Comparison of ENCODE assay signal across 10 mouse cellular contexts in genomic region chr9:99632264-99632663, GRCm38 (mm10). TPM values are rescaled to one million over a fixed set of nuclear protein-coding genes. Genes with fewer than 3 reads are reported as not detected.
A peak's percentile ranks its signal among the peaks of the same experiment; 100 is the strongest.
DNase-seq lines count a peak whose midpoint lies in the region; ATAC-seq and TF ChIP-seq lines count a peak whose summit lies in the region.
"Had no signal": no experiment of that assay in that cellular context is flagged by ENCODE, and none has a peak within 500 bp of the region (broad histone marks: within the 10 kb centered on the region; RNA-seq: fewer than 3 reads in every experiment).

No protein-coding gene starts in this region.

- no peak for ATAC-seq in midbrain, embryonic 13.5 days

- H3K4me3 ChIP-seq in left cerebral cortex, adult 2 months = no peak overlapping the region; the same call in 1 of the 2 replicates
- H3K4me3 ChIP-seq in kidney, adult 2 months (ENCODE audit: insufficient read depth, low read depth, low read length) = peak overlapping the region; percentile 22
- H3K4me3 ChIP-seq in midbrain, embryonic 13.5 days (replicated peaks) = no peak overlapping the region

- intact Hi-C loops in left cerebral cortex, adult 2 months (cut with DNase I) = no loop called here
- intact Hi-C loops in left cerebral cortex, postnatal 14 days (cut with DNase I) = loop anchor here (5.0 kb wide), 1 partner anchor 45 kb away; no protein-coding TSS in a partner anchor

- H3K4me1 ChIP-seq in kidney, adult 2 months (ENCODE audit: control insufficient read depth, insufficient read depth, low read length) = peaks cover 9% of the 10 kb centered on the region
- peaks cover 36% of the 10 kb centered on the region for H3K4me1 ChIP-seq in midbrain, embryonic 13.5 days (replicated peaks)

- H3K9me3 ChIP-seq in midbrain, embryonic 13.5 days = no peaks in the 10 kb centered on the region

- H3K4me2 ChIP-seq in midbrain, embryonic 13.5 days (replicated peaks) = peak overlapping the region; percentile 33

- no peak for DNase-seq in left cerebral cortex, adult 2 months (ENCODE audit: extremely low spot score in 1 of 2, low spot score in 2 of 2)
- DNase-seq in left cerebral cortex, postnatal 14 days (ENCODE audit: low spot score in 2 of 2) = no peak
- peak; percentile 85 for DNase-seq in fat pad, adult 2 months (ENCODE audit: extremely low read depth, low read depth, low spot score)
- DNase-seq in kidney, adult 2 months = peak; percentile 69
- DNase-seq in adrenal gland, adult 8-10 months = no peak
- DNase-seq in spleen, postnatal 36 days (ENCODE audit: low spot score in 2 of 2) = no peak
- no peak for DNase-seq in thymus, postnatal 0 days (ENCODE audit: low spot score)

- no peak overlapping the region for H3K9ac ChIP-seq in midbrain, embryonic 13.5 days (replicated peaks)

- no peak for TF ChIP-seq POLR2A in kidney, adult 2 months (IDR thresholded peaks at IDR 0.05; ENCODE audit: low read depth, low read length)

- TF ChIP-seq CTCF in left cerebral cortex, adult 2 months (IDR thresholded peaks at IDR 0.05) = peak; percentile 9; the same call in 1 of the 2 replicates
- no peak; the same call in 1 of the 2 replicates for TF ChIP-seq CTCF in kidney, adult 2 months (conservative IDR thresholded peaks at IDR 0.05; ENCODE audit: insufficient read depth, insufficient read length, low read depth, low read length)

- no peak overlapping the region for H3K27ac ChIP-seq in left cerebral cortex, adult 2 months
- H3K27ac ChIP-seq in kidney, adult 2 months (ENCODE audit: insufficient read depth, low read depth, low read length) = peak overlapping the region; percentile 14
- H3K27ac ChIP-seq in midbrain, embryonic 13.5 days = no peak overlapping the region

- H3K27me3 ChIP-seq in kidney, adult 2 months (replicated peaks; ENCODE audit: control insufficient read depth, insufficient read depth, low read length) = no peaks in the 10 kb centered on the region
- no peaks in the 10 kb centered on the region for H3K27me3 ChIP-seq in midbrain, embryonic 13.5 days

- 25% methylated on average over 8 of the region's 8 CpGs for WGBS in kidney, adult 2 months
- WGBS in midbrain, embryonic 13.5 days = 37% methylated on average over 8 of the region's 8 CpGs

- no peaks in the 10 kb centered on the region for H3K36me3 ChIP-seq in kidney, adult 2 months (ENCODE audit: control insufficient read depth, insufficient read depth, low read length)
- H3K36me3 ChIP-seq in midbrain, embryonic 13.5 days = peaks cover 6% of the 10 kb centered on the region; the same call in 1 of the 2 replicates

RNA-seq across cellular contexts. Expression of gene Dzip1l, which starts 3.0 kb away (rescaled TPM):
- total RNA-seq in left cerebral cortex, adult 2 months (2021) = 10 to 100 TPM; 32.4 to 33.8 TPM
- 10 to 100 TPM; 23.8 to 32.3 TPM for total RNA-seq in left cerebral cortex, postnatal 14 days (2021)
- 6.8 and 7.2 TPM in 2 replicates for polyA plus RNA-seq in kidney, adult 2 months (2012; rRNA removed)
- 11.1 and 12.8 TPM in 2 replicates for polyA plus RNA-seq in midbrain, embryonic 13.5 days (2015; fragmentation: Nextera tagmentation; extraction: Ambion mirVana)
- 1 to 10 TPM; 4.8 to 6.8 (median 5.1) TPM for total RNA-seq in adrenal gland, adult 8-10 months (2022)
- polyA plus RNA-seq in thymus, postnatal 0 days (2015; fragmentation: Nextera tagmentation; extraction: Ambion mirVana) = 2.2 and 2.3 TPM in 2 replicates
- total RNA-seq: MEL had no signal

RNA-seq across cellular contexts. Expression of gene A4gnt, which starts 20.0 kb away (rescaled TPM):
- total RNA-seq in left cerebral cortex, adult 2 months (2021) = under 1 TPM in 1 of 2 experiments, not detected in 1; 0.21 TPM
- total RNA-seq in left cerebral cortex, postnatal 14 days (2021) = not detected
- 7.9 TPM in 2 replicates for polyA plus RNA-seq in kidney, adult 2 months (2012; rRNA removed)
- polyA plus RNA-seq in midbrain, embryonic 13.5 days (2015; fragmentation: Nextera tagmentation; extraction: Ambion mirVana) = not detected in 2 replicates
- total RNA-seq in adrenal gland, adult 8-10 months (2022) = not detected
- polyA plus RNA-seq in thymus, postnatal 0 days (2015; fragmentation: Nextera tagmentation; extraction: Ambion mirVana) = 0.09 TPM in 1 of 2 replicates, not detected in the other
- total RNA-seq: heart, adult 18-20 months had no signal

RNA-seq across cellular contexts. Expression of gene Dbr1, which starts 56.7 kb away (rescaled TPM):
- 10 to 100 TPM; 14.2 to 15.9 TPM for total RNA-seq in left cerebral cortex, adult 2 months (2021)
- total RNA-seq in left cerebral cortex, postnatal 14 days (2021) = 10 to 100 TPM; 10.7 to 11.5 TPM
- polyA plus RNA-seq in kidney, adult 2 months (2012; rRNA removed) = 6.5 and 6.7 TPM in 2 replicates
- 29.1 and 32.1 TPM in 2 replicates for polyA plus RNA-seq in midbrain, embryonic 13.5 days (2015; fragmentation: Nextera tagmentation; extraction: Ambion mirVana)
- total RNA-seq in adrenal gland, adult 8-10 months (2022) = 10 to 100 TPM; 13.4 to 17.3 (median 16.5) TPM
- 29.8 and 38.2 TPM in 2 replicates for polyA plus RNA-seq in thymus, postnatal 0 days (2015; fragmentation: Nextera tagmentation; extraction: Ambion mirVana)

Comparison
In these comparisons a context has a peak if more than half of its experiments do, and no peak if none do; other contexts are left out.
1. DNase-seq: peak in fat pad, adult 2 months (single experiment) and kidney, adult 2 months (single experiment); none in left cerebral cortex, adult 2 months (0 of 2), left cerebral cortex, postnatal 14 days (0 of 2), adrenal gland, adult 8-10 months (single experiment), spleen, postnatal 36 days (0 of 2) and thymus, postnatal 0 days (single experiment).